Mouse (Mus musculus) limb, embryonic 11.5 days (tissue): ENCODE results near the gene Rnf146. TPM values are rescaled to one million over a fixed set of nuclear protein-coding genes. Genes with fewer than 3 reads are reported as not detected.

ENCODE experiments used
- ATAC-seq: fragments of 200-750 bp; cut with Nextera tagmentation; 2 replicates; pipeline ENCODE4 v1.8.0; 2017; ENCODE audit warnings: low read depth; ENCODE audit not compliant: insufficient number of reproducible peaks, low FRiP score, low TSS enrichment
- DNase-seq: peaks from one replicate; pipeline ENCODE4 v3.0.0-alpha.2; 2015; ENCODE audit warnings: low spot score
- H3K27ac ChIP-seq: fragments of 300-500 bp; sonication (generic); replicated peaks from 2 replicates; pipeline ENCODE4 v1.5.1; 2014; ENCODE audit warnings: low read depth, mild to moderate bottlenecking, low read length
- H3K27me3 ChIP-seq: fragments of 300-500 bp; sonication (generic); 2 replicates; pipeline ENCODE4 v1.6.1; 2014; ENCODE audit warnings: mild to moderate bottlenecking, low read length, mixed read lengths; ENCODE audit not compliant: control insufficient read depth, insufficient read depth
- H3K36me3 ChIP-seq: fragments of 300-500 bp; sonication (generic); 2 replicates; pipeline ENCODE4 v1.6.1; 2014; ENCODE audit warnings: mild to moderate bottlenecking, low read length, moderate library complexity, mixed read lengths; ENCODE audit not compliant: control insufficient read depth, insufficient read depth
- H3K4me1 ChIP-seq: fragments of 300-500 bp; sonication (generic); 2 replicates; pipeline ENCODE4 v1.6.1; 2014; ENCODE audit warnings: low read length, mixed read lengths; ENCODE audit not compliant: control insufficient read depth, insufficient read depth
- H3K4me2 ChIP-seq: fragments of 300-500 bp; sonication (generic); 2 replicates; pipeline ENCODE4 v1.6.1; 2014; ENCODE audit warnings: low read depth, mild to moderate bottlenecking, moderate library complexity; ENCODE audit not compliant: severe bottlenecking
- H3K4me3 ChIP-seq: fragments of 300-500 bp; sonication (generic); 2 replicates; pipeline ENCODE4 v1.5.1; 2014; ENCODE audit warnings: low read depth, low read length
- H3K9ac ChIP-seq: fragments of 300-500 bp; sonication (generic); 2 replicates; pipeline ENCODE4 v1.6.1; 2014; ENCODE audit warnings: mild to moderate bottlenecking, low read length
- H3K9me3 ChIP-seq: fragments of 300-500 bp; sonication (generic); 2 replicates; pipeline ENCODE4 v1.6.1; 2016; ENCODE audit warnings: low read length; ENCODE audit not compliant: control insufficient read depth
- WGBS: fragments of 180-500 bp; shearing (Covaris S2); extraction: QIAGEN DNeasy Blood & Tissue Kit; methylation state at CpG from one replicate; pipeline ENCODE4 v1.1.7; 2014; 5-methylcytosine and 5-hydroxymethylcytosine counted together
- polyA plus RNA-seq: library from polyadenylated mRNA; unstranded; fragments of >200 nt; fragmentation: Nextera tagmentation; extraction: Ambion mirVana; gene quantifications from 2 replicates; pipeline ENCODE4 v1.2.1, GENCODE M21; 2014

Rnf146 gene
- polyA plus RNA-seq, 1 experiment from 2014 or later, result 53.2 TPM

DNA sequence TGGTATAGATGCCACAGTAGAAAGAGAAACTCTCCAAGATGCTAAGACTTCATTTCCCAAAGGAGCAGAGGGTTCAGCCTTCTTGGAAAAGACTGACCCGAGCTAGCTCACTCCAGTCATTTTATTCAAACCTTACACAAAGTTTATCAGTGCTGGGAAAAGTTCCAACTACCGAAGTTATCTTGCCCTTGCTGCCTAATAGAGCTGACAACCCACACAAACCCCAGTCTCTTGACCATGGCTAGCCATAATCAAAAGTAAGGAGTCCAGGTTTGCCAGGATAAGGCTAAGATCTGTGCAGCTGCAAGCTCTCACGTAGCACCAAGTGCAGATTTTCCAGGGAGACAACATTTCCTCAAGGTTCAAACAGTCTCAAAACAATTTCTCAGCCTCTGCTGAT is 9.7 kb downstream of the Rnf146 start:
- no peak for ATAC-seq
- DNase-seq, result no peak
- no peak overlapping the region for H3K4me2 ChIP-seq
- WGBS, result 98% methylated on average over 3 of the region's 3 CpGs
- H3K9me3 ChIP-seq, result no peaks in the 10 kb centered on the region
- no peak overlapping the region for H3K9ac ChIP-seq
- H3K27ac ChIP-seq, result no peak overlapping the region
- H3K4me1 ChIP-seq, result no peaks in the 10 kb centered on the region
- no peak overlapping the region for H3K4me3 ChIP-seq
- no peaks in the 10 kb centered on the region for H3K27me3 ChIP-seq
- H3K36me3 ChIP-seq, result no peaks in the 10 kb centered on the region

DNA sequence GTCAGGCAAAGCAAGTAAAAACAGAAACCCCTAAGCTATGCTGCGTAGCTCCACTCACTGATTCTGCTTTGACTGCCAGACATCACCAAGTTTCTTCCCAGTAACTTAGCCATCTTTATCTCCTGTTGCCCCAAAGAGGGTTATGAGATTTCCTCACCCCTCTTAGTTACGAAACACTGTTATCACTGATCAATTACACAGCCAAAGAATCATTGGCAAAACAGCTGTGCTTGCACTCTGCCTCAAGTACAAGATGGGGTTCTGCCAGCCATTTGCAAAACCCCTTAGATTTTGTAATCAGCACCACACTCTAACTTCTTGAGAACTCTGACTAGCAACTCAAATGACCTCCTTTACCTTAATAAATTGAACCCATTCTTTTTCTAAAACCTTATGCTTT is 10.8 kb downstream of the Rnf146 start:
- H3K9ac ChIP-seq, result no peak overlapping the region
- 94% methylated on average over 2 of the region's 2 CpGs for WGBS
- no peak for DNase-seq
- no peak overlapping the region for H3K4me3 ChIP-seq
- 0 out of 2 replicates have a peak, but pooled peaks cover 4% of the 10 kb centered on the region for H3K36me3 ChIP-seq
- no peaks in the 10 kb centered on the region for H3K27me3 ChIP-seq
- H3K27ac ChIP-seq, result no peak overlapping the region
- no peak for ATAC-seq
- H3K9me3 ChIP-seq, result no peaks in the 10 kb centered on the region
- no peak overlapping the region for H3K4me2 ChIP-seq
- H3K4me1 ChIP-seq, result no peaks in the 10 kb centered on the region

DNA sequence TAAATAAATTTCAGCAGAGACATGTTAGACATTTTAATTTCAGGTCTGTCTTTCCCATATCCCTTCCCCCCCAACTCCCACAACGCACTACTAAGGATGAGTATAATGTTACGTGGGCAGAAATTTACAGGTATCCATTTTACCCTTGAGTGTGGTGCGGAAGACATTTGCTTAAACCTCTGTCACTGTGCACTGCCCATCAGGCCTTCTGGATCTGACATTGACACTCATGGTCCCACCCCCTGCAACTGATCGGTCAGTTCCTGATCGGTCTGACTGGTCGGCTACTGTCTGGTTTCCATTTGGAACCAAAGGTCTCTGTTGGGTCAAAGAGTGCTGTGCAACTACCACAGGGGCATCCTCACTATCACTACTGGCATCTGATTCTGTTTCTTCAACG is 15.6 kb downstream of the Rnf146 start:
- Histone ChIP-seq H3K4me3 (no peak overlapping the region), H3K27me3 (no peaks in the 10 kb centered on the region), H3K36me3 (peaks cover 4% of the 10 kb centered on the region; the same call in 1 of the 2 replicates), H3K4me1 (no peaks in the 10 kb centered on the region), H3K9ac (no peak overlapping the region), H3K27ac (no peak overlapping the region), H3K4me2 (no peak overlapping the region), H3K9me3 (no peaks in the 10 kb centered on the region)
- DNase-seq (no peak), ATAC-seq (no peak)
- WGBS, result 92% methylated on average over 7 of the region's 7 CpGs

DNA sequence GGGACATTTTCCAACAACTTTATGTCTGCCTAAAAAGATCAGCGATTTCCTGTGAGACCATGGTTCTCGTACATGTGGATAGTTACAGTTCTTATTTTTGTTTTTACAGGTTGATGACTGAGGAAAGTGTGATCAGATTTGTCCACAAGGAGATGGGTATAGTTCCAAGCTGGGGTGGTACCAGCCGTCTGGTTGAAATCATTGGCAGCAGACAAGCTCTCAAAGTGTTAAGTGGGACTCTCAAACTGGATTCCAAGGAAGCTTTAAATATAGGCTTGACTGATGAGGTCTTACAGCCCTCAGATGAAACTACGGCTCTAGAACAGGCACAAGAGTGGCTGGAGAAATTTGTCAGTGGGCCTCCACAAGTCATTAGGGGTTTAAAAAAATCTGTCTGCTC is 18.0 kb downstream of the Rnf146 start:
- H3K4me2 ChIP-seq, result no peak overlapping the region
- ATAC-seq (no peak), DNase-seq (no peak)
- no peak overlapping the region for H3K4me3 ChIP-seq
- no peak overlapping the region for H3K27ac ChIP-seq
- no peaks in the 10 kb centered on the region for H3K4me1 ChIP-seq
- H3K9ac ChIP-seq, result no peak overlapping the region
- no peaks in the 10 kb centered on the region for H3K9me3 ChIP-seq
- no peaks in the 10 kb centered on the region for H3K27me3 ChIP-seq
- WGBS, result 89% methylated on average over 4 of the region's 4 CpGs
- peaks cover 4% of the 10 kb centered on the region; the same call in 1 of the 2 replicates for H3K36me3 ChIP-seq

DNA sequence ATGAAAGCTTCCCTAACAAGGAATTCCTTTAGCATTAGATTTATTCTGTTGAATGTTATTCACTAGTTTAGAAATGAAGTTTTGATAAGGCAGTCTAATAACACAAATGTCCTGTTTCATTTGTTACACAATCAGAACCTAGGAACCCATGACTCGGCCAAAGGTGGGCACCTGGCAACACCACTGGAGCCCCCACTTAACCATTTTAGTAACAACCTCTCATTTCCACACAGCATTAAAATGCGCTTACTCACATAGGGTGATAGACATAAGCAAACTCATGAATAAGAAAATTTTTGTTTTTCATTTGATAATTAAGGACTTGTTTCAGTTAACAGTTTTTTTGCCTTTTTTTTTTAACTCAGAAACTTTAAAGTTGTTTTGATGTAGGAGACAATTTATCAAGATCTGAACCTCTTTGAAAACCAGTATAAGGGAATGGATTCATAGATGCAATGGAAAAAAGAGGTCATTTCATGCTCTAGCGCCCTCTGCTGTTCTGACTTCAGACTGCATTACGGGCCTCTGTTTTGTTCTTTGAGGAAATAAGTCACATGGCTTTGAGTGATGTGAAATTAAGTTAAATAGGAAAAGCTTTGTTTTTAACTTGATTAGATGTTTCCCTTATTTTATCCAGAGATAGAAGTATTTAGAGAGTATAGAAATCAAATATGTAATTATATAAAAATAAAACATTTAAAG is 23.7 kb downstream of the Rnf146 start:
- Histone ChIP-seq H3K36me3 (no peaks in the 10 kb centered on the region), H3K4me1 (no peaks in the 10 kb centered on the region), H3K27me3 (no peaks in the 10 kb centered on the region), H3K4me2 (no peak overlapping the region), H3K9me3 (no peaks in the 10 kb centered on the region), H3K4me3 (no peak overlapping the region), H3K9ac (no peak overlapping the region), H3K27ac (no peak overlapping the region)
- ATAC-seq (no peak), DNase-seq (peak; percentile 83)
- WGBS, result 58% methylated on average over 4 of the region's 4 CpGs

DNA sequence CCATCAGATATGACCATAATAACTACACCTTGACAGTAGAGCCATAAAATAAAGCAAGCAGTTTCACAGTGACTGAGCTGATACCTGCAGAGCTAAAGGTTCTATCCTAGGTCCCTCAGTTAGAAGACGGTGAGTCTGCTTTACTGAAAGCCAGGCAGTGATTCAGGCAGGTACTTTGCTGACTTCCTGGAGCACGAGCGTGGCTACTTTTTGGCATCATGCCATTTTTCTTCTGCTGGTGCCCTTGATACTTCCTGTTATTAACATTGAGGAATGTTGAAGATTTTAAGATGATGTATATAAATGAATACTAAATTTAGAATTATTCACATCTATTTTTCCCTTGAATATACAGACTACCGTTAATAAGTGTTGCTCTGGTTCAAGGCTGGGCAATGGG is 28.4 kb downstream of the Rnf146 start:
- Histone ChIP-seq H3K36me3 (no peaks in the 10 kb centered on the region), H3K9ac (no peak overlapping the region), H3K27ac (no peak overlapping the region), H3K4me2 (no peak overlapping the region), H3K4me1 (no peaks in the 10 kb centered on the region), H3K27me3 (no peaks in the 10 kb centered on the region), H3K4me3 (no peak overlapping the region), H3K9me3 (no peaks in the 10 kb centered on the region)
- WGBS, result 78% methylated on average over 4 of the region's 4 CpGs
- ATAC-seq, result no peak
- DNase-seq, result no peak

DNA sequence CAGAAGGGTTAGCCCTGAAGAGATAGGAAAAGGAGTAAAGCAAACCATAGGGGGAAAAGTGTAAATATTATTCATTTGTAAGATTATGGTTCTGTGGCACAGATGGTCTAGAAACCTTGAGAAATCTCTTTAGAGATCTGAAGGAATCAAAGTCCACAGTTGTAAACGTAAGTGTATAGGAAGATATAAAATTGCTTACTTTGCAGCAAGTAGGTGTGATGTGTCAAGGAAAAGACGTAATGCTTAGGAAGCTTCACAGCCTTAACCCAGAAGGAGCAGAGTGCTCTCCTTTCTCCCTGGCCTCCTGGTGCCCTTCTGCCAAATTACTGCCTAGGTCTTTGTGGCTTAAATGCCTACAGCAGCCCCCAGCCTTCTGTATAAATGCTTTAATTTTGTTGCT is 37.4 kb downstream of the Rnf146 start:
- no peak overlapping the region for H3K9ac ChIP-seq
- no peaks in the 10 kb centered on the region for H3K27me3 ChIP-seq
- no peaks in the 10 kb centered on the region for H3K4me1 ChIP-seq
- H3K4me2 ChIP-seq, result no peak overlapping the region
- H3K27ac ChIP-seq, result no peak overlapping the region
- H3K4me3 ChIP-seq, result no peak overlapping the region
- no peaks in the 10 kb centered on the region for H3K36me3 ChIP-seq
- no peak for ATAC-seq
- no peak for DNase-seq
- no peaks in the 10 kb centered on the region for H3K9me3 ChIP-seq
- 85% methylated on average over 2 of the region's 2 CpGs for WGBS

DNA sequence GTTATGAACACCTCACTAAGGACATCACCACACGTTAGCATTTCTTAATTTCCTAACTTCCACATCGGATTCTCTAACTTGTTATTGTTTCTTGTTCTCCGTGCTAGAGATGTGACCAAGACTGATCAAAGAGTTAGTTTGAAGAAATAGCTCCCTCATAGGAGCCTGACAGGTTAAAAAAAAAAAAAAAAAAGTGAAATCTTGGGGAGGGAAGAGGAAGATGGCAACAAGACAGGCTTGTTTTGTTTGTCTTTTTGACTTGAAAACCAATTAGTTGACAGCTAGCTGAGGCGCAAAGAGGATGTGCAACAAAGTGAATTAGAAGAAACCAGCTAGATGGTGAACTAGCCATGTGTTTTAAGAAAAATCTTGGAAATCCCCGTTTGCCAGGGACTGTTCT is 48.3 kb downstream of the Rnf146 start:
- no peak overlapping the region for H3K9ac ChIP-seq
- ATAC-seq (no peak), DNase-seq (no peak)
- H3K4me3 ChIP-seq, result peak overlapping the region; percentile 53
- H3K4me2 ChIP-seq, result peak overlapping the region; percentile 52; the same call in 1 of the 2 replicates
- H3K27ac ChIP-seq, result no peak overlapping the region
- H3K9me3 ChIP-seq, result no peaks in the 10 kb centered on the region
- WGBS, result 44% methylated on average over 5 of the region's 5 CpGs
- no peaks in the 10 kb centered on the region for H3K4me1 ChIP-seq
- no peaks in the 10 kb centered on the region for H3K36me3 ChIP-seq
- H3K27me3 ChIP-seq, result no peaks in the 10 kb centered on the region
